Comparison of ENCODE assay signal across 8 mouse cellular contexts in genomic region chr4:117002543-117003521, GRCm38 (mm10). TPM values are rescaled to one million over a fixed set of nuclear protein-coding genes. Genes with fewer than 3 reads are reported as not detected.
A peak's percentile ranks its signal among the peaks of the same experiment; 100 is the strongest.
DNase-seq lines count a peak whose midpoint lies in the region; ATAC-seq lines count a peak whose summit lies in the region.

No protein-coding gene starts in this region.

- peak; percentile 63 for DNase-seq in right cerebral cortex, adult 18-20 months
- no peak for DNase-seq in right cerebral cortex, postnatal 4 days
- DNase-seq in cerebellum, postnatal 10 days: peak; percentile 80 to 83
- peak; percentile 79 for DNase-seq in intestine, embryonic 14.5 days (ENCODE audit: low spot score)
- DNase-seq in limb, embryonic 11.5 days (ENCODE audit: low spot score): peak; percentile 77
- peak; percentile 68 for DNase-seq in midbrain, embryonic 10.5 days (ENCODE audit: low spot score)
- DNase-seq in spleen, postnatal 36 days (ENCODE audit: low spot score in 2 of 2): peak; percentile 33 to 41

- no peak overlapping the region for H3K4me3 ChIP-seq in intestine, embryonic 14.5 days (ENCODE audit: low read depth, low read length)
- H3K4me3 ChIP-seq in limb, embryonic 11.5 days (ENCODE audit: low read depth, low read length): no peak overlapping the region
- no peak overlapping the region for H3K4me3 ChIP-seq in midbrain, embryonic 10.5 days

- peaks cover 18% of the 10 kb centered on the region for H3K36me3 ChIP-seq in intestine, embryonic 14.5 days (ENCODE audit: control insufficient read depth, insufficient read depth, low read length)
- no peaks in the 10 kb centered on the region; the same call in 1 of the 2 replicates for H3K36me3 ChIP-seq in limb, embryonic 11.5 days (ENCODE audit: control insufficient read depth, insufficient read depth, low read length)
- peaks cover 29% of the 10 kb centered on the region for H3K36me3 ChIP-seq in midbrain, embryonic 10.5 days

- H3K9ac ChIP-seq in intestine, embryonic 14.5 days (ENCODE audit: low read length): peak overlapping the region; percentile 22; the same call in 1 of the 2 replicates
- no peak overlapping the region for H3K9ac ChIP-seq in limb, embryonic 11.5 days (ENCODE audit: low read length)

- H3K9me3 ChIP-seq in intestine, embryonic 14.5 days (ENCODE audit: control insufficient read depth, low read length): no peaks in the 10 kb centered on the region
- no peaks in the 10 kb centered on the region for H3K9me3 ChIP-seq in limb, embryonic 11.5 days (ENCODE audit: control insufficient read depth, low read length)
- no peaks in the 10 kb centered on the region for H3K9me3 ChIP-seq in midbrain, embryonic 10.5 days (replicated peaks)

- ATAC-seq in frontal cortex, adult (ENCODE audit: low TSS enrichment): peak; percentile 83
- peak; percentile 63 for ATAC-seq in intestine, embryonic 14.5 days (replicated peaks; ENCODE audit: low FRiP score, low TSS enrichment, low read depth)
- peak; percentile 69 for ATAC-seq in limb, embryonic 11.5 days (ENCODE audit: insufficient number of reproducible peaks, low FRiP score, low TSS enrichment, low read depth)

- WGBS in intestine, embryonic 14.5 days: 55% methylated on average over 38 of the region's 38 CpGs
- 53% methylated on average over 38 of the region's 38 CpGs for WGBS in limb, embryonic 11.5 days
- WGBS in midbrain, embryonic 10.5 days: 57% methylated on average over 38 of the region's 38 CpGs

- H3K4me2 ChIP-seq in intestine, embryonic 14.5 days (ENCODE audit: low read length): no peak overlapping the region
- no peak overlapping the region for H3K4me2 ChIP-seq in limb, embryonic 11.5 days (ENCODE audit: low read depth, severe bottlenecking)

- no peaks in the 10 kb centered on the region for H3K27me3 ChIP-seq in intestine, embryonic 14.5 days (replicated peaks; ENCODE audit: control insufficient read depth, insufficient read depth, low read length)
- H3K27me3 ChIP-seq in limb, embryonic 11.5 days (ENCODE audit: control insufficient read depth, insufficient read depth, low read length): no peaks in the 10 kb centered on the region
- H3K27me3 ChIP-seq in midbrain, embryonic 10.5 days (ENCODE audit: low read depth, poor library complexity, severe bottlenecking): peaks cover 15% of the 10 kb centered on the region; the same call in 1 of the 2 replicates

- H3K4me1 ChIP-seq in intestine, embryonic 14.5 days (replicated peaks; ENCODE audit: control insufficient read depth, insufficient read depth, low read length): no peaks in the 10 kb centered on the region; the same call in 1 of the 2 replicates
- no peaks in the 10 kb centered on the region for H3K4me1 ChIP-seq in limb, embryonic 11.5 days (ENCODE audit: control insufficient read depth, insufficient read depth, low read length)
- peaks cover 11% of the 10 kb centered on the region for H3K4me1 ChIP-seq in midbrain, embryonic 10.5 days

- H3K27ac ChIP-seq in intestine, embryonic 14.5 days (ENCODE audit: low read depth): no peak overlapping the region
- no peak overlapping the region for H3K27ac ChIP-seq in limb, embryonic 11.5 days (replicated peaks; ENCODE audit: low read depth, low read length)
- 0 out of 2 replicates have a peak overlapping the region, but pooled peaks have one; percentile 14 for H3K27ac ChIP-seq in midbrain, embryonic 10.5 days (replicated peaks)

RNA-seq across cellular contexts. Expression of gene Hectd3, which starts 7.7 kb away (rescaled TPM):
- 7.2 and 9.4 TPM in 2 replicates for polyA plus RNA-seq in intestine, embryonic 14.5 days (2014; fragmentation: Nextera tagmentation; extraction: Ambion mirVana)
- polyA plus RNA-seq in limb, embryonic 11.5 days (2014; fragmentation: Nextera tagmentation; extraction: Ambion mirVana): 6.7 and 9.9 TPM in 2 replicates
- polyA plus RNA-seq in midbrain, embryonic 10.5 days (2016; fragmentation: Nextera tagmentation; extraction: Ambion mirVana): 9.7 and 11.9 TPM in 2 replicates

RNA-seq across cellular contexts. Expression of gene Urod, which starts 8.6 kb away (rescaled TPM):
- 64.8 and 75.7 TPM in 2 replicates for polyA plus RNA-seq in intestine, embryonic 14.5 days (2014; fragmentation: Nextera tagmentation; extraction: Ambion mirVana)
- 121 and 129 TPM in 2 replicates for polyA plus RNA-seq in limb, embryonic 11.5 days (2014; fragmentation: Nextera tagmentation; extraction: Ambion mirVana)
- 97.8 and 101 TPM in 2 replicates for polyA plus RNA-seq in midbrain, embryonic 10.5 days (2016; fragmentation: Nextera tagmentation; extraction: Ambion mirVana)

RNA-seq across cellular contexts. Expression of gene Eif2b3, which starts 16.4 kb away (rescaled TPM):
- polyA plus RNA-seq in intestine, embryonic 14.5 days (2014; fragmentation: Nextera tagmentation; extraction: Ambion mirVana): 41.2 and 48.0 TPM in 2 replicates
- polyA plus RNA-seq in limb, embryonic 11.5 days (2014; fragmentation: Nextera tagmentation; extraction: Ambion mirVana): 53.5 and 57.2 TPM in 2 replicates
- polyA plus RNA-seq in midbrain, embryonic 10.5 days (2016; fragmentation: Nextera tagmentation; extraction: Ambion mirVana): 48.4 and 56.4 TPM in 2 replicates
